Mouse (Mus musculus) cortical plate, adult 2 months (tissue): Measurements from ENCODE around the gene Hist1h2bq.
"Not testable (repeated sequence)": the region's sequence is repeated elsewhere in the genome, so short reads cannot be mapped to it uniquely, and the experiment has no call there.

ENCODE experiments used
- CTCF ChIP-seq: fragments of 200-500 bp; IDR thresholded peaks from 2 replicates; pipeline ENCODE4 v1.5.1; 2011; ENCODE audit warnings: mild to moderate bottlenecking, control low read depth, low read length; ENCODE audit not compliant: insufficient read depth; ENCODE audit errors: extremely low read depth
- POLR2A ChIP-seq: fragments of 200-500 bp; IDR thresholded peaks from 2 replicates; pipeline ENCODE4 v1.6.1; 2011; ENCODE audit warnings: mild to moderate bottlenecking, low read length, control low read depth; ENCODE audit not compliant: insufficient read depth; ENCODE audit errors: extremely low read depth

DNA sequence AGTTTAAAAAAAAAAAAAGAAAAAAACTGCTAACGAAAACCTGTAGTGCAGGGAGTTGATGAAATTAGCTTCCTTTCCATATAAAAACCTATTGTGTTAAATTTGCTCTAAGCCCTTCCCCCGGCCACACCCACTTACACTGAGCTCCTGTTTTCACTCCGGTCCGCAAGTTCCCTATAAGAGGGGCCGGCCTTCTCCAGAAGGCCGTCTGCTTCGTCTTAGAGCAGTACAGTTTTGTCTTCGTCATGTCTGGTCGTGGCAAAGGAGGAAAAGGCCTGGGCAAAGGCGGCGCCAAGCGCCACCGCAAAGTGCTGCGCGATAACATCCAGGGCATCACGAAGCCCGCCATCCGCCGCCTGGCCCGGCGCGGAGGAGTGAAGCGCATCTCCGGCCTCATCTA lies 1.5 kb upstream of the Hist1h2bq start, which contains the start of gene Hist1h4m:
- TF ChIP-seq CTCF, POLR2A: not testable (repeated sequence)
